Comparison of ENCODE assay signal across 8 mouse cellular contexts in the genomic region with DNA sequence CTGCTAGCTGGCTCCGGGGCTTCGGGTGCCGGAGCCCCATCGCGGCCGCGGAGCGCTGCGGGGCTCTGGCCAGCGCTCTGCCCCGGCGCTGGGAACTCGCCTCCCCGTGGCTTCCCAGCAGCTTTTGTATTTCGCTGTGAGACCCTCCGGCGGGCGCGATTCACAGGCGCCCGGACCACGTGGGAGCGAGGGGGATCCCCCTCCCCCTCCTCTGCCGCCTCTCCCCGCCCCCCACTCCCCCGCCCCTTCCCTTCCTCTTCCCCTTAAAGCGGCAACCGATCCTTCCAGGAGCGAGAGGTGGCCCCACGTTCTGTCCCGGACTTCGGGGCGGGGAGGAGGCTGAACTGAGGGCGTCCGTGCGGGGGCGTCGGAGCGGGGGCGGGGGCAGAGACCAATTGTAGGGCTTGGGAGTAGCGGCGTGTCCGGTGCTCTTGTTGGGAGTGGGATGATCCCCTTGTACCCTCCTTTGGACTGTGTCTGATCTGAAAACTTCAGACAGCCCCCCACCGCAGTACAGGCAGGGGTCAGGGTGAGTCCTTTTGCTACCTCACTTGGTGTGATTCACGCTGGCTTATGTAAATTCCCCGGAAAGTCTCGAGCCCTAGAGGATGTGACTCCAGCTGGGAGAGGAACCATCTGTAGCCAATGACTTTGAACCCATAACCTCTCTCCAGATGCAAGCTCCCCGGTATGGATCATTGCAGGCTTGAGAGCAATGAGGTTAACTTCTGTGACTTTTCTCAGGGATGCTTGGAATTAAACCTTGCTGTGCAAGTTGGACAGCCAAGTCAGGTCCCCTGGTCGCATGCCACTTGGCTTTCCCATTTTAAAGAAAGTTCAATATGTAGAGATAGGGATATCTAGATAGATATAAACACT. TPM values are rescaled to one million over a fixed set of nuclear protein-coding genes. Genes with fewer than 3 reads are reported as not detected.
A peak's percentile ranks its signal among the peaks of the same experiment; 100 is the strongest.
DNase-seq lines count a peak whose midpoint lies in the region; ATAC-seq lines count a peak whose summit lies in the region.

Fjx1 (minus strand) TSS at position 829 of the 879 bp plus-strand sequence.

- peak within 1 kb of the TSS; percentile 87 for H3K9ac ChIP-seq in forebrain, embryonic 16.5 days (replicated peaks; ENCODE audit: low read depth, low read length)
- peak within 1 kb of the TSS; percentile 57 for H3K9ac ChIP-seq in lung, embryonic 15.5 days

- intact Hi-C loops in heart, postnatal 36 days (cut with DNase I): loop anchor here (2.0 to 10.0 kb wide), 5 partner anchors 51 to 757 kb away; partner anchors contain the start of gene Ldlrad3

- no peaks in the 10 kb centered on the region; the same call in 1 of the 2 replicates for H3K36me3 ChIP-seq in forebrain, embryonic 16.5 days (ENCODE audit: control insufficient read depth, insufficient read depth)
- H3K36me3 ChIP-seq in lung, embryonic 15.5 days: no peaks in the 10 kb centered on the region

- whole genome bisulfite sequencing in forebrain, embryonic 16.5 days: 1% methylated on average over 46 of the region's 49 CpGs
- 1% methylated on average over 38 of the region's 49 CpGs for WGBS in lung, embryonic 15.5 days

- no peaks in the 10 kb centered on the region; the same call in 1 of the 2 replicates for H3K4me1 ChIP-seq in brown adipose tissue, adult 24 weeks (ENCODE audit: control insufficient read depth, insufficient read depth, insufficient read length, low read length)
- H3K4me1 ChIP-seq in forebrain, embryonic 16.5 days (replicated peaks; ENCODE audit: control insufficient read depth, insufficient read depth, low read length): peaks cover 24% of the 10 kb centered on the region
- H3K4me1 ChIP-seq in lung, embryonic 15.5 days: peaks cover 21% of the 10 kb centered on the region

- H3K27ac ChIP-seq in brown adipose tissue, adult 24 weeks (replicated peaks; ENCODE audit: low read depth, low read length): no peak within 1 kb of the TSS
- H3K27ac ChIP-seq in forebrain, embryonic 16.5 days (ENCODE audit: low read length): peak within 1 kb of the TSS; percentile 95
- peak within 1 kb of the TSS; percentile 51 for H3K27ac ChIP-seq in lung, embryonic 15.5 days

- no peaks in the 10 kb centered on the region for H3K9me3 ChIP-seq in forebrain, embryonic 16.5 days (ENCODE audit: control insufficient read depth, low read length)
- no peaks in the 10 kb centered on the region for H3K9me3 ChIP-seq in lung, embryonic 15.5 days

- H3K4me2 ChIP-seq in forebrain, embryonic 16.5 days (ENCODE audit: low read length): peak within 1 kb of the TSS; percentile 70
- H3K4me2 ChIP-seq in lung, embryonic 15.5 days: peak within 1 kb of the TSS; percentile 97

- ATAC-seq in forebrain, embryonic 16.5 days: peak; percentile 83
- peak; percentile 57; the same call in 1 of the 2 replicates for ATAC-seq in lung, embryonic 15.5 days (ENCODE audit: borderline replicate concordance, extremely low read depth, low FRiP score, low TSS enrichment)

- H3K4me3 ChIP-seq in brown adipose tissue, adult 24 weeks (ENCODE audit: insufficient read depth, low read depth, low read length): peak within 1 kb of the TSS; percentile 52
- H3K4me3 ChIP-seq in forebrain, embryonic 16.5 days (replicated peaks; ENCODE audit: low read length): peak within 1 kb of the TSS; percentile 69
- peak within 1 kb of the TSS; percentile 71 for H3K4me3 ChIP-seq in lung, embryonic 15.5 days

- DNase-seq in gastrocnemius, adult 18-20 months (ENCODE audit: low spot score): peak; percentile 17
- no peak for DNase-seq in gastrocnemius, adult 8-10 months (ENCODE audit: low spot score in 2 of 2)
- DNase-seq in heart, postnatal 36 days: peak; percentile 24 to 47
- DNase-seq in layer of hippocampus, adult 8-10 months (ENCODE audit: low spot score in 2 of 2): peak; percentile 19 to 40
- peak; percentile 25 to 39 for DNase-seq in right cerebral cortex, postnatal 36 days (ENCODE audit: low spot score in 2 of 2)

- H3K27me3 ChIP-seq in forebrain, embryonic 16.5 days (replicated peaks; ENCODE audit: control insufficient read depth, insufficient read depth, low read length): no peaks in the 10 kb centered on the region
- peaks cover 4% of the 10 kb centered on the region; the same call in 1 of the 2 replicates for H3K27me3 ChIP-seq in lung, embryonic 15.5 days

RNA-seq across cellular contexts. Expression of gene Fjx1, which starts in this region (rescaled TPM):
- under 1 TPM; 0.27 to 0.33 TPM for total RNA-seq in gastrocnemius, adult 18-20 months (2021)
- under 1 TPM; 0.07 to 0.63 (median 0.42) TPM for total RNA-seq in gastrocnemius, adult 8-10 months (2022)
- polyA plus RNA-seq in brown adipose tissue, adult 24 weeks (2012; ENCODE audit: insufficient read depth, insufficient read length, missing spikeins): 0.44 TPM in 1 of 2 replicates, not detected in the other
- 26.5 and 29.9 TPM in 2 replicates for polyA plus RNA-seq in forebrain, embryonic 16.5 days (2015; fragmentation: Nextera tagmentation; extraction: Ambion mirVana)
- under 1 TPM; 0.51 to 0.53 TPM for total RNA-seq in heart, postnatal 36 days (2021)
- 10 to 100 TPM; 45.0 to 47.7 (median 46.3) TPM for total RNA-seq in layer of hippocampus, adult 8-10 months (2022)
- 5.3 and 6.6 TPM in 2 replicates for polyA plus RNA-seq in lung, embryonic 15.5 days (2015; fragmentation: Nextera tagmentation; extraction: Ambion mirVana)

Comparison
In these comparisons a context has a peak if more than half of its experiments do, and no peak if none do; other contexts are left out.
1. RNA of gene Fjx1 (total RNA-seq): 45.0 to 47.7 TPM in layer of hippocampus, adult 8-10 months; 0.51 to 0.53 TPM in heart, postnatal 36 days, 0.07 to 0.63 TPM in gastrocnemius, adult 8-10 months and 0.27 to 0.33 TPM in gastrocnemius, adult 18-20 months; every median in the first group is over 10 times any median in the second.
2. Peak in DNase-seq in gastrocnemius, adult 18-20 months; RNA of the gene not detected or under 1 TPM.
3. Peak in DNase-seq in heart, postnatal 36 days; RNA of the gene not detected or under 1 TPM.
4. DNase-seq: peak in layer of hippocampus, adult 8-10 months (2 of 2) and right cerebral cortex, postnatal 36 days (2 of 2); none in gastrocnemius, adult 8-10 months (0 of 2).
5. Peak in every context shown above with its lines, with median percentiles within 50 percentile points of each other: H3K4me3 ChIP-seq.